Mouse (Mus musculus) neural tube, embryonic 11.5 days (tissue): ENCODE results near the gene Atp5mpl. TPM values are rescaled to one million over a fixed set of nuclear protein-coding genes. Genes with fewer than 3 reads are reported as not detected.
A peak's percentile ranks its signal among the peaks of the same experiment; 100 is the strongest.
"Not testable (repeated sequence)": the region's sequence is repeated elsewhere in the genome, so short reads cannot be mapped to it uniquely, and the experiment has no call there.

Experiments used
- ATAC-seq: fragments of 200-750 bp; cut with Nextera tagmentation; 2 replicates; pipeline ENCODE4 v1.8.0; 2017; ENCODE audit warnings: moderate number of reproducible peaks, mild to moderate bottlenecking, moderate TSS enrichment, moderate library complexity; ENCODE audit not compliant: insufficient read depth, low FRiP score, low TSS enrichment
- DNase-seq: peaks from one replicate; pipeline ENCODE4 v3.0.0-alpha.2; 2015; ENCODE audit warnings: low spot score
- H3K27ac ChIP-seq: fragments of 300-500 bp; sonication (generic); 2 replicates; pipeline ENCODE4 v1.5.1; 2014; ENCODE audit warnings: low read depth, mild to moderate bottlenecking, low read length
- H3K27me3 ChIP-seq: fragments of 300-500 bp; sonication (generic); 2 replicates; pipeline ENCODE4 v1.6.1; 2014; ENCODE audit warnings: mild to moderate bottlenecking, low read length, mixed read lengths; ENCODE audit not compliant: control insufficient read depth, insufficient read depth
- H3K36me3 ChIP-seq: fragments of 300-500 bp; sonication (generic); 2 replicates; pipeline ENCODE4 v1.6.1; 2014; ENCODE audit warnings: mild to moderate bottlenecking, low read length, moderate library complexity, mixed read lengths; ENCODE audit not compliant: control insufficient read depth, insufficient read depth
- H3K4me1 ChIP-seq: fragments of 300-500 bp; sonication (generic); 2 replicates; pipeline ENCODE4 v1.6.1; 2014; ENCODE audit warnings: low read length, mixed read lengths; ENCODE audit not compliant: control insufficient read depth, insufficient read depth
- H3K4me2 ChIP-seq: fragments of 300-500 bp; sonication (generic); 2 replicates; pipeline ENCODE4 v1.6.1; 2014; ENCODE audit warnings: low read depth, mild to moderate bottlenecking, moderate library complexity
- H3K4me3 ChIP-seq: fragments of 300-500 bp; sonication (generic); 2 replicates; pipeline ENCODE4 v1.5.1; 2014; ENCODE audit warnings: low read depth, low read length
- H3K9ac ChIP-seq: fragments of 300-500 bp; sonication (generic); 2 replicates; pipeline ENCODE4 v1.6.1; 2014; ENCODE audit warnings: mild to moderate bottlenecking, low read length
- H3K9me3 ChIP-seq: fragments of 300-500 bp; sonication (generic); 2 replicates; pipeline ENCODE4 v1.6.1; 2016; ENCODE audit warnings: low read length; ENCODE audit not compliant: control insufficient read depth
- WGBS: fragments of 180-500 bp; shearing (Covaris S2); extraction: QIAGEN DNeasy Blood & Tissue Kit; methylation state at CpG from one replicate; pipeline ENCODE4 v1.1.7; 2014; 5-methylcytosine and 5-hydroxymethylcytosine counted together
- polyA plus RNA-seq: library from polyadenylated mRNA; unstranded; fragments of >200 nt; fragmentation: Nextera tagmentation; extraction: Ambion mirVana; gene quantifications from 2 replicates; pipeline ENCODE4 v1.2.1, GENCODE M21; 2014

Atp5mpl gene
- polyA plus RNA-seq, 1 experiment from 2014 or later: 635 TPM

DNA sequence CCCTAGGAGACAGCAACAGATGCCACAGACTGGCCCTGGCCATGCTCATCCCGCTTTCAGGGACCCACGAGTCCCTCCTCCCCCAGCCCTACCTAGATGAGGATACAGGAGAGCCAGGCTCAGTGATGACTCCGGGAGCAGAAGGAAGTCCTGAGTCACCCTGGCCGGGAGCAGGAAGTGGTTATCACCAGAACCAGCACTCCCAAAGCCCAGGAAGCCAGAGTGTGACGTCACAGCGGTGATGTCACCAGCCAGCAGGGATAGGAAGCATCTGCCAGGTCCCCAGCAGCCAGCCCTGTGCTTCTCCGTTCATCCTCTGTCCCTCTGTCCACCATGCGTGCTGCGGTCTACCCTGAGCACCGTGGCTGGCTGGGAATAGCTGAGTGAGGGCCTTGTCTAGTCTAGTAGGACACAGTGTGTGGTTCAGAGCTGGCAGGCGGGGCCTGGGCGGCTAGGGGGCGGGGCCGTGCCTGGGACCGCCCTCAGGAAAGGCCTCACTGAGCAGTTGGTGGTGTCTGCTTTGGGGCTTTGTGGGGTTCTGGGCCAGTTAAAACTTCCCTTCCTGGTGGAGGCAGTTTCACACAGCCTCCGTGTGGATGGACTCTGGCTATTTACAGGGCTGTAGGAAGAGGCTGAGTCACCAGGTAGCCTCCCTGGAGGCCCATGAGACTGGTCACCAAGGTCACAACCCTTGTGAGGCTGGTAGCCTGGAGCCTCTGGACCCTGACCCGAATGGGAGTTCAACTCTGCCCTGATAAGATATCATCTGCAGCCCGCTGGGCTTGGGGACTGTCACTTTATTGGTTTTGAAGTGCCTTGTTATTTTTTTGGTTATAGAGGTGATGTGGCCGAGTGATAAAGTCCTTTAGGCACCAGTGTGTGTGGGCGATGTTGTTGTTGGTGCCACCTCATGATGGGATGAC lies 22.5 kb downstream of the Atp5mpl start:
- not testable (repeated sequence) for H3K9ac ChIP-seq, H3K4me2 ChIP-seq, DNase-seq, H3K27me3 ChIP-seq, H3K27ac ChIP-seq, H3K4me1 ChIP-seq, H3K4me3 ChIP-seq, H3K36me3 ChIP-seq, H3K9me3 ChIP-seq
- WGBS: 79% methylated on average over 12 of the region's 20 CpGs
- peak; percentile 48; the same call in 1 of the 2 replicates for ATAC-seq

DNA sequence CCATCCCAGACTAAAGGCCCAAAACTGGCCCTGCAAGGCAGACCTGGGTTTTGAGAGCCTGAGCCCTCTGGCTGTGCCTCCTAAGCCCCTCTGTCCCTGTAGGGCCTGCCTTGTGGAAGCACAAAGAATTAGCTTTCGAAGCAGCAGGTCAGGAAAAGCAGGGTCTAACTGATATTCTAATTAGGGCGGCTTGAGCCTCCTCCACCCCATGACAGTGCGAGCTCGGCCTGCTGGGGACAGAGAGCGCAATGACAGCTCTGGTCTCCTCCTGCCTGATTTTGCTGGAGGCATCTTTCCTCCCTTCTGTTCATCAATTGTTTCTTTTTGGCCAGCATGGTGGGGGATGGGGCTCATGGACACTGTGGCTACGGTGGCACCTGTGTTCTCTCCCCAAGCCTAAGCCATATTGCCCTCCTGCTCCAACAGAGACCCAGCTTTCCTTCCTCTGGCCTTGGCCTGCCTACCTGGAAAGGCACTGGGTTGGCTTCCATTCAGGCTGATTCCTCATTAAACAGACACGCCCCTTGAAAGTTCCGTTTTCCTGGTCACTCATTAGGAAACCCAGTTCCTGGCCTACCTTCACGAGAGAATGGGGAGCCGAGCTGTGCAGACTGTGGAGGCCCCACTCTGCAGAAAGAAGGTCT lies 23.2 kb downstream of the Atp5mpl start:
- DNase-seq: no peak
- no peak for ATAC-seq
- Histone ChIP-seq H3K9me3 (no peaks in the 10 kb centered on the region), H3K4me2 (no peak overlapping the region), H3K36me3 (no peaks in the 10 kb centered on the region), H3K4me3 (no peak overlapping the region), H3K4me1 (no peaks in the 10 kb centered on the region; the same call in 1 of the 2 replicates), H3K9ac (no peak overlapping the region), H3K27ac (no peak overlapping the region), H3K27me3 (no peaks in the 10 kb centered on the region)
- WGBS: 78% methylated on average over 10 of the region's 10 CpGs

- WGBS: 60% methylated on average over 1 of the region's 1 CpGs
- 0 out of 2 replicates have a peak overlapping the region, but pooled peaks have one; percentile 11 for H3K27ac ChIP-seq
- H3K27me3 ChIP-seq: no peaks in the 10 kb centered on the region
- no peak overlapping the region for H3K4me2 ChIP-seq
- no peaks in the 10 kb centered on the region for H3K36me3 ChIP-seq
- ATAC-seq: no peak
- peaks cover 3% of the 10 kb centered on the region for H3K4me1 ChIP-seq
- no peak overlapping the region for H3K4me3 ChIP-seq
- DNase-seq: peak; percentile 38
- H3K9ac ChIP-seq: no peak overlapping the region
- H3K9me3 ChIP-seq: no peaks in the 10 kb centered on the region
Measured at GRCm38 (mm10) chr12:111938623-111939177, 28.1 kb downstream of the Atp5mpl start.

DNA sequence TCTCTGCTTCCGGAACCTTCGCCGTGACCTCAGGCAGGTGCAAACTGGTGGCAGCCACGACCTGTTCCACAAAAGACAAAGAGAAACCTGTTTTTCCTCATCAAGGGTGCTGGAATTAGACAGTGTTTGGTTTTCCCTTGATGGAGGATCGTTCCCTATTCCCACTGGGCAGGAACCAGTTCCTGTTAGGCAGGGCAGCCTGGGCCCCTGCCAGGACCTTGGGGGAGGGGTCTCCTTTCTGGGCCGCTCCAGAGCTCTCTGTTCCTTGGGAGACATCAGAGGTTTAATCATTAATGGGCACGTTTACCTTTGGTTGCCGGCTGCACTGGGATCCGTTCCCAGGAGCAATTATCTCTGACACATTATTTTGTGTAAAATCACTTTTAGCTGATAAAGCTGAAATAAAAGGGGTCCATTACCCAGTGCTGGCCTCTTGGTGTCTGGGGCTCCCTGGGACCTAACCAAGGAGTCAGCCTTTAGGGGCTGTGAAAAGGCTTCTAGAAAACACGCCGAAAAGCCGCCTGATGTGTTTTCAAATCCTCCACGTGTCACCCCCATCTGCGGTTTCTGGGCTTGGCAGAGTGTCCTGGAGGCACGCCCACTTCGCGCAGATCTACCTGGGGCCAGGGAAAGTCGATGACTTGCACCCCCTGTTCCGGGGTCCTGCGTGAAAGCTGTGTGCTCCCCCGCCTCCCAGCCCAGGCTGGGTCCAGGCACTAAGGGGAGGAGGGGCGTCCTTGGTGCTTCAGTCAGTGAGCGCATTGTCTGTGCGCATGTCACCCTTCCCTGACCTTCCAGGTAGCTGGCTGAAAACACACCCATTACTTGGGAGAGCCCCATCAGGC lies 29.8 kb downstream of the Atp5mpl start:
- Histone ChIP-seq H3K9me3 (no peaks in the 10 kb centered on the region), H3K4me3 (no peak overlapping the region), H3K4me1 (peaks cover 3% of the 10 kb centered on the region), H3K27ac (no peak overlapping the region), H3K27me3 (no peaks in the 10 kb centered on the region), H3K36me3 (no peaks in the 10 kb centered on the region), H3K9ac (no peak overlapping the region), H3K4me2 (no peak overlapping the region)
- 40% methylated on average over 24 of the region's 24 CpGs for WGBS
- ATAC-seq (no peak), DNase-seq (no peak)

- no peak overlapping the region for H3K27ac ChIP-seq
- 83% methylated on average over 2 of the region's 2 CpGs for WGBS
Measured at GRCm38 (mm10) chr12:111933971-111934370, 32.8 kb downstream of the Atp5mpl start.

DNA sequence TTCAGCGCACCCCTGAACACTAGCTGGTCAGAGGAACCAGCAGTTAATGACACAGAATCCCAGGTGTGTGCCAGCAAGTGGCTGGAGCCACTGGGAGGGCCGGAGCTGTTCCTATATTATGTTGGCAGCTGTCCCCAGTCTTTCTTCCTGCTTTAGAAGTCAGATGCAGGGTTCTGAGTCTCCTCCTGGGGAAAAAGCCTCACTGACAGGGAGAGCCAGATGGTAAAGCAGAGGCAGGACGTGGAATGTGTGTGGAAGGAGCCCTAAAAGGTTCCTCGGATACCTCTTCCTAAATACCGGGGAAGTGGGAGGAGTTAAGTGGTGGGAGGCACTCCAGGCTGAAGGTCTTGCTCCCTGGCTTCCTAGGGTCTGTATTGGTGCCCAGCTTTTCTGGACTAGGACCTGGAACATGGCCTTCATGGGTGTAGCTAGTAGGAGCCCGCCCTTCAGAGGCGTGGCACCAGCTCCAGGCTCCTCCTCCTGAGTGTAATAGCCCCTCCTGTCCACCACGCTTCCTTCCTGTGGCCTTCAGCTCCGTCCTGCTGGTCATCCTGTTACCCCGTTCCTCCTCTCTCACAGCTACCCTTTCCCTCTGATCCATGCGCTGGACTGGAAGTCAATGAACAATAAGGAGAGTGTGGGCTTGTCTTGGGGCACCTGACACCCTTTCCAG lies 33.6 kb downstream of the Atp5mpl start:
- Histone ChIP-seq H3K27me3 (no peaks in the 10 kb centered on the region), H3K4me1 (peaks cover 3% of the 10 kb centered on the region; the same call in 1 of the 2 replicates), H3K36me3 (no peaks in the 10 kb centered on the region), H3K4me3 (no peak overlapping the region), H3K9ac (no peak overlapping the region), H3K4me2 (no peak overlapping the region), H3K9me3 (no peaks in the 10 kb centered on the region), H3K27ac (no peak overlapping the region)
- DNase-seq (no peak), ATAC-seq (no peak)
- 57% methylated on average over 11 of the region's 11 CpGs for WGBS

More at GRCm38 (mm10) chr12:111933971-111934370, 32.8 kb downstream of the Atp5mpl start:
- Histone ChIP-seq H3K4me3 (no peak overlapping the region), H3K9me3 (no peaks in the 10 kb centered on the region), H3K27me3 (no peaks in the 10 kb centered on the region), H3K36me3 (no peaks in the 10 kb centered on the region), H3K4me1 (peaks cover 3% of the 10 kb centered on the region), H3K9ac (no peak overlapping the region), H3K4me2 (no peak overlapping the region)
- ATAC-seq (no peak), DNase-seq (no peak)

DNA sequence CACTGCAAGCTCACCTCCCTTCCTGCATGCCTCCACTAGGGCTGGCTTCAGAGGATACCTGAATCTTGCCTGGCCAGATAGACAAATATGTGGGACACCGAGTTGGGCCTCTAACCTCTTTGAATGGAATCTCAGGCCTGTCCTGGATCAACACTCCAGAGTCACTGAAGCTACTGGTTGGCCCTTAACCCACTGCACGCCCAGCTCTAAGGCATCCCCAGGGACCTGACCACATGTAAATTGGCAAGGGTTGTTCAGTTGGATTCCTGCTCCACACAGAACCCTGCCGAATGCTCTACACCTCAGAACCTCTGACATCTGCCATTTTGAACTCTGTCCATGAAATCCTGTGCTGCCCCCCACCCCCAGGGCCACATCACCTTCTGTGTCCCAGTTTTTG lies 34.3 kb downstream of the Atp5mpl start:
- no peaks in the 10 kb centered on the region for H3K9me3 ChIP-seq
- 65% methylated on average over 3 of the region's 3 CpGs for WGBS
- peaks cover 3% of the 10 kb centered on the region; the same call in 1 of the 2 replicates for H3K4me1 ChIP-seq
- no peak overlapping the region for H3K27ac ChIP-seq
- no peak overlapping the region for H3K9ac ChIP-seq
- no peaks in the 10 kb centered on the region for H3K36me3 ChIP-seq
- H3K27me3 ChIP-seq: no peaks in the 10 kb centered on the region
- no peak for ATAC-seq
- DNase-seq: no peak
- H3K4me2 ChIP-seq: no peak overlapping the region
- no peak overlapping the region for H3K4me3 ChIP-seq
